Mouse (Mus musculus) heart, embryonic 16.5 days (tissue): Measurements from ENCODE around the gene Gm4131. TPM values are rescaled to one million over a fixed set of nuclear protein-coding genes. Genes with fewer than 3 reads are reported as not detected.

Experiments used
- ATAC-seq: fragments of 200-750 bp; cut with Nextera tagmentation; replicated peaks from 2 replicates; pipeline ENCODE4 v1.8.0; 2017; ENCODE audit warnings: moderate number of reproducible peaks; ENCODE audit not compliant: insufficient read depth, low FRiP score; ENCODE audit errors: extremely low read depth
- H3K27ac ChIP-seq: fragments of 300-500 bp; sonication (generic); 2 replicates; pipeline ENCODE4 v1.5.1; 2014; ENCODE audit warnings: mild to moderate bottlenecking, low read length, control low read depth, moderate library complexity
- H3K27me3 ChIP-seq: fragments of 300-500 bp; sonication (generic); 2 replicates; pipeline ENCODE4 v1.6.1; 2014; ENCODE audit warnings: low read length, mixed read lengths; ENCODE audit not compliant: control insufficient read depth, insufficient read depth
- H3K36me3 ChIP-seq: fragments of 300-500 bp; sonication (generic); 2 replicates; pipeline ENCODE4 v1.6.1; 2014; ENCODE audit not compliant: control insufficient read depth, insufficient read depth
- H3K4me1 ChIP-seq: fragments of 300-500 bp; sonication (generic); 2 replicates; pipeline ENCODE4 v1.6.1; 2014; ENCODE audit warnings: low read length, mixed read lengths; ENCODE audit not compliant: control insufficient read depth, insufficient read depth
- H3K4me2 ChIP-seq: fragments of 300-500 bp; sonication (generic); 2 replicates; pipeline ENCODE4 v1.6.1; 2014; ENCODE audit warnings: low read depth, mild to moderate bottlenecking, control low read depth, low read length
- H3K4me3 ChIP-seq: fragments of 300-500 bp; sonication (generic); 2 replicates; pipeline ENCODE4 v1.5.1; 2014; ENCODE audit warnings: mild to moderate bottlenecking, control low read depth, low read length
- H3K9ac ChIP-seq: fragments of 300-500 bp; sonication (generic); 2 replicates; pipeline ENCODE4 v1.6.1; 2014; ENCODE audit warnings: low read length, control low read depth
- H3K9me3 ChIP-seq: fragments of 300-500 bp; sonication (generic); replicated peaks from 2 replicates; pipeline ENCODE4 v1.6.1; 2016; ENCODE audit warnings: low read length; ENCODE audit not compliant: control insufficient read depth
- WGBS: fragments of 180-500 bp; shearing (Covaris S2); extraction: QIAGEN DNeasy Blood & Tissue Kit; methylation state at CpG from one replicate; pipeline ENCODE4 v1.1.7; 2014; 5-methylcytosine and 5-hydroxymethylcytosine counted together
- polyA plus RNA-seq: library from polyadenylated mRNA; unstranded; fragments of >200 nt; fragmentation: Nextera tagmentation; extraction: Ambion mirVana; gene quantifications from 2 replicates; pipeline ENCODE4 v1.2.1, GENCODE M21; 2015

Gm4131 gene
- polyA plus RNA-seq, 1 experiment from 2014 or later, result not detected

GRCm38 (mm10) chr14:62446385-62447213 is 120.1 kb downstream of the Gm4131 start:
- Histone ChIP-seq H3K4me3 (no peak overlapping the region), H3K4me2 (no peak overlapping the region), H3K36me3 (no peaks in the 10 kb centered on the region), H3K27me3 (no peaks in the 10 kb centered on the region), H3K27ac (no peak overlapping the region), H3K9me3 (no peaks in the 10 kb centered on the region), H3K9ac (no peak overlapping the region), H3K4me1 (no peaks in the 10 kb centered on the region)
- 68% methylated on average over 7 of the region's 7 CpGs for WGBS
- ATAC-seq, result no peak

GRCm38 (mm10) chr14:62443840-62444430 is 122.8 kb downstream of the Gm4131 start:
- Histone ChIP-seq H3K27ac (no peak overlapping the region), H3K4me1 (no peaks in the 10 kb centered on the region), H3K9me3 (no peaks in the 10 kb centered on the region), H3K4me2 (no peak overlapping the region), H3K36me3 (no peaks in the 10 kb centered on the region), H3K27me3 (no peaks in the 10 kb centered on the region), H3K4me3 (no peak overlapping the region), H3K9ac (no peak overlapping the region)
- no peak for ATAC-seq
- 65% methylated on average over 6 of the region's 6 CpGs for WGBS

- no peaks in the 10 kb centered on the region for H3K27me3 ChIP-seq
- WGBS, result 70% methylated on average over 1 of the region's 1 CpGs
- no peak overlapping the region for H3K9ac ChIP-seq
- no peak overlapping the region for H3K4me3 ChIP-seq
- H3K36me3 ChIP-seq, result no peaks in the 10 kb centered on the region
- H3K4me2 ChIP-seq, result no peak overlapping the region
- no peaks in the 10 kb centered on the region for H3K9me3 ChIP-seq
- H3K4me1 ChIP-seq, result no peaks in the 10 kb centered on the region
- no peak overlapping the region for H3K27ac ChIP-seq
- ATAC-seq, result no peak
These were observed 123.8 kb downstream of the Gm4131 start for GRCm38 (mm10) chr14:62442971-62443370.

GRCm38 (mm10) chr14:62440036-62440435 is 126.7 kb downstream of the Gm4131 start:
- Histone ChIP-seq H3K36me3 (no peaks in the 10 kb centered on the region), H3K4me1 (no peaks in the 10 kb centered on the region), H3K27ac (no peak overlapping the region), H3K4me2 (no peak overlapping the region), H3K4me3 (no peak overlapping the region), H3K9me3 (no peaks in the 10 kb centered on the region), H3K9ac (no peak overlapping the region), H3K27me3 (no peaks in the 10 kb centered on the region)
- no peak; the same call in 1 of the 2 replicates for ATAC-seq

- H3K36me3 ChIP-seq, result no peaks in the 10 kb centered on the region
- no peak overlapping the region for H3K9ac ChIP-seq
- 81% methylated on average over 4 of the region's 4 CpGs for WGBS
- no peaks in the 10 kb centered on the region for H3K27me3 ChIP-seq
- H3K4me1 ChIP-seq, result no peaks in the 10 kb centered on the region
- no peak overlapping the region for H3K4me3 ChIP-seq
- no peak for ATAC-seq
- H3K4me2 ChIP-seq, result no peak overlapping the region
- no peak overlapping the region for H3K27ac ChIP-seq
- no peaks in the 10 kb centered on the region for H3K9me3 ChIP-seq
These were observed 128.5 kb downstream of the Gm4131 start for GRCm38 (mm10) chr14:62438236-62438635.

- H3K27me3 ChIP-seq, result no peaks in the 10 kb centered on the region
- no peaks in the 10 kb centered on the region for H3K9me3 ChIP-seq
- H3K4me1 ChIP-seq, result no peaks in the 10 kb centered on the region
- H3K27ac ChIP-seq, result no peak overlapping the region
- WGBS, result 86% methylated on average over 2 of the region's 2 CpGs
- H3K9ac ChIP-seq, result no peak overlapping the region
- no peak overlapping the region for H3K4me3 ChIP-seq
- H3K4me2 ChIP-seq, result no peak overlapping the region
- no peaks in the 10 kb centered on the region for H3K36me3 ChIP-seq
- ATAC-seq, result no peak
These were observed 128.9 kb downstream of the Gm4131 start for GRCm38 (mm10) chr14:62437806-62438205.

GRCm38 (mm10) chr14:62425277-62425691 is 141.4 kb downstream of the Gm4131 start:
- peak; percentile 58; the same call in 1 of the 2 replicates for ATAC-seq

GRCm38 (mm10) chr14:62422265-62422664 is 144.5 kb downstream of the Gm4131 start:
- H3K4me3 ChIP-seq, result no peak overlapping the region
- H3K4me2 ChIP-seq, result no peak overlapping the region
- H3K27ac ChIP-seq, result no peak overlapping the region
- H3K9me3 ChIP-seq, result no peaks in the 10 kb centered on the region
- H3K9ac ChIP-seq, result no peak overlapping the region
- H3K36me3 ChIP-seq, result no peaks in the 10 kb centered on the region
- 57% methylated on average over 4 of the region's 4 CpGs for WGBS
- H3K4me1 ChIP-seq, result peaks cover 5% of the 10 kb centered on the region
- ATAC-seq, result no peak
- H3K27me3 ChIP-seq, result no peaks in the 10 kb centered on the region

More at GRCm38 (mm10) chr14:62425277-62425691, 141.4 kb downstream of the Gm4131 start:
- no peaks in the 10 kb centered on the region for H3K27me3 ChIP-seq
- no peaks in the 10 kb centered on the region for H3K36me3 ChIP-seq
- no peaks in the 10 kb centered on the region for H3K9me3 ChIP-seq
- H3K4me1 ChIP-seq, result no peaks in the 10 kb centered on the region
- H3K9ac ChIP-seq, result no peak overlapping the region
- no peak overlapping the region for H3K4me3 ChIP-seq
- WGBS, result 58% methylated on average over 2 of the region's 2 CpGs
- H3K27ac ChIP-seq, result no peak overlapping the region
- no peak overlapping the region for H3K4me2 ChIP-seq

GRCm38 (mm10) chr14:62417501-62417900 is 149.2 kb downstream of the Gm4131 start:
- no peak for ATAC-seq
- peak overlapping the region; percentile 49; the same call in 1 of the 2 replicates for H3K27ac ChIP-seq
- H3K4me3 ChIP-seq, result no peak overlapping the region
- no peaks in the 10 kb centered on the region for H3K27me3 ChIP-seq
- peaks cover 22% of the 10 kb centered on the region for H3K4me1 ChIP-seq
- H3K36me3 ChIP-seq, result no peaks in the 10 kb centered on the region
- WGBS, result 69% methylated on average over 3 of the region's 3 CpGs
- H3K9ac ChIP-seq, result no peak overlapping the region
- no peak overlapping the region for H3K4me2 ChIP-seq
- no peaks in the 10 kb centered on the region for H3K9me3 ChIP-seq
